In the genomic region with DNA sequence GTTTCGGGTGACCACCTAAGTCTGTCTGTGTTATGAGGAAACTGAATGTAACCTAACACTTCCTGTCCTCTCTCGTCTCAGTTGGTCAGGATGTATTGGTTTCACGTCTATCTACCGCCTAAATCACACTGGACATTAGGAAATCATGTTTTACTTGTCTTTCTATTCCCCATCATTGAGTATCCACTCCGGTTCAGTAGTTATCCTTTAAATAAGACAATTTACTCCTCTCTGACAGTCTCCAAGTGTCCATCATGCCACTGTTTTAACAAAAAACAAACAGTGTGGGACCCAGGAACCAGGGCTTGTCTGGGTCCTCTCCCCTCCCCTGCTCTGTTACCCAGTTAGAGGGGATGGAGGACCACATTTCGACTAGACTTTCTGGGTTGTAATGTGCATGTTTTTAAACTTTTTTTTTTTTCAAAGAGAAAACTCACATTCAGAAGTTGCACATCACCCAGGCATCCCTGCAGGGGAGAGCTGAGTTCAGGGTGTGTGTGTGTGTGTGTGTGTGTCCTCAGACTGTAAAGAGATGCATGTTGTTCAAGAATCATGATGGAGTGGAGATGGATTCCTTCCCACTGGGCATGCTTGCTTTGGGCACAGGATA, we compare ENCODE assay signal across 21 mouse cellular contexts.
"Had no signal": no experiment of that assay in that cellular context is flagged by ENCODE, and none has a peak within 500 bp of the region (broad histone marks: within the 10 kb centered on the region; RNA-seq: fewer than 3 reads in every experiment).

No protein-coding gene starts in this region.

- DNase-seq: kidney, adult 2 months; kidney, postnatal 36 days; liver; lung, adult 18-20 months; lung, postnatal 10 days; lung, postnatal 36 days; retina, postnatal 1 day; spleen, adult 18-20 months; thymus, postnatal 36 days had no signal

- H3K27me3 ChIP-seq: liver, embryonic 12.5 days; liver, embryonic 15.5 days; lung, embryonic 15.5 days; neural tube, embryonic 13.5 days; stomach, embryonic 15.5 days had no signal

- H3K9me3 ChIP-seq: limb, embryonic 10.5 days; liver, embryonic 12.5 days; liver, embryonic 15.5 days; lung, embryonic 15.5 days; neural tube, embryonic 13.5 days; stomach, embryonic 15.5 days had no signal

- H3K4me3 ChIP-seq: limb, embryonic 10.5 days; limb, embryonic 13.5 days; liver, embryonic 12.5 days; liver, embryonic 15.5 days; lung, embryonic 15.5 days; megakaryocyte, embryonic 14.5 days; midbrain, embryonic 10.5 days; midbrain, embryonic 13.5 days; myocyte; neural tube, embryonic 13.5 days; stomach, embryonic 15.5 days had no signal

- H3K36me3 ChIP-seq: limb, embryonic 10.5 days; limb, embryonic 13.5 days; liver, embryonic 12.5 days; liver, embryonic 15.5 days; lung, embryonic 15.5 days; midbrain, embryonic 10.5 days; midbrain, embryonic 13.5 days; neural tube, embryonic 13.5 days; stomach, embryonic 15.5 days had no signal

- H3K4me2 ChIP-seq: limb, embryonic 13.5 days; liver, embryonic 12.5 days; liver, embryonic 15.5 days; lung, embryonic 15.5 days; midbrain, embryonic 13.5 days; neural tube, embryonic 13.5 days; stomach, embryonic 15.5 days had no signal

- ATAC-seq: liver, embryonic 12.5 days; midbrain, embryonic 13.5 days; midbrain, embryonic 16.5 days had no signal

- H3K4me1 ChIP-seq: liver, embryonic 12.5 days; lung, embryonic 15.5 days; megakaryocyte, embryonic 14.5 days; stomach, embryonic 15.5 days had no signal

- H3K27ac ChIP-seq: limb, embryonic 10.5 days; limb, embryonic 13.5 days; liver, embryonic 12.5 days; liver, embryonic 15.5 days; lung, embryonic 15.5 days; midbrain, embryonic 10.5 days; midbrain, embryonic 13.5 days; neural tube, embryonic 13.5 days; stomach, embryonic 15.5 days had no signal

- H3K9ac ChIP-seq: limb, embryonic 13.5 days; liver, embryonic 12.5 days; liver, embryonic 15.5 days; lung, embryonic 15.5 days; midbrain, embryonic 13.5 days; neural tube, embryonic 13.5 days; stomach, embryonic 15.5 days had no signal
